Mouse (Mus musculus) cerebellum, postnatal 25 days (tissue): ENCODE measurements around the gene Gm4553.
"Not testable (repeated sequence)": the region's sequence is repeated elsewhere in the genome, so short reads cannot be mapped to it uniquely, and the experiment has no call there.

Experiments used
- DNase-seq, 2 experiments: peaks; one replicate each; pipeline ENCODE4 v3.0.0; 2021; ENCODE audit warnings: mixed read lengths in 2 of 2

Gm4553 gene

GRCm38 (mm10) chr7:142165639-142166038 lies at the start of gene Gm4553:
Gene Gm4553, minus strand, starts transcription at chr7:142165739.
- DNase-seq, result not testable (repeated sequence)

- not testable (repeated sequence) for DNase-seq
Measured at GRCm38 (mm10) chr7:142212136-142212535, 46.6 kb upstream of the Gm4553 start.

- DNase-seq, result no peak
Measured at GRCm38 (mm10) chr7:142211559-142211958, 46.0 kb upstream of the Gm4553 start, which contains the start of gene Gm7579. Gene Gm7579, plus strand, starts transcription at chr7:142211859.

GRCm38 (mm10) chr7:142206891-142207290 lies 41.4 kb upstream of the Gm4553 start:
- not testable (repeated sequence) for DNase-seq

- DNase-seq, result no peak
Measured at GRCm38 (mm10) chr7:142205488-142205887, 39.9 kb upstream of the Gm4553 start.

GRCm38 (mm10) chr7:142201064-142201463 lies 35.5 kb upstream of the Gm4553 start, which contains the start of gene Krtap5-3:
Gene Krtap5-3, plus strand, starts transcription at chr7:142201364.
- no peak for DNase-seq

GRCm38 (mm10) chr7:142198748-142199147 lies 33.2 kb upstream of the Gm4553 start:
- no peak for DNase-seq

- DNase-seq, result no peak
Measured at GRCm38 (mm10) chr7:142190289-142190688, 24.8 kb upstream of the Gm4553 start, which contains the start of gene Gm10153. Gene Gm10153, minus strand, starts transcription at chr7:142190389.

GRCm38 (mm10) chr7:142188156-142188555 lies 22.6 kb upstream of the Gm4553 start:
- DNase-seq, result no peak

GRCm38 (mm10) chr7:142181021-142181420 lies 15.5 kb upstream of the Gm4553 start:
- no peak for DNase-seq

- no peak for DNase-seq
Measured at GRCm38 (mm10) chr7:142178685-142179084, 13.1 kb upstream of the Gm4553 start.

GRCm38 (mm10) chr7:142175905-142176304 lies 10.4 kb upstream of the Gm4553 start, which contains the start of gene Krtap5-2:
Gene Krtap5-2, minus strand, starts transcription at chr7:142176005.
- not testable (repeated sequence) for DNase-seq

GRCm38 (mm10) chr7:142169836-142170235 lies 4.3 kb upstream of the Gm4553 start:
- DNase-seq, result no peak

- DNase-seq, result no peak
Measured at GRCm38 (mm10) chr7:142159366-142159765, 6.2 kb downstream of the Gm4553 start.

GRCm38 (mm10) chr7:142157013-142157412 lies 8.5 kb downstream of the Gm4553 start, which contains the start of gene Gm29735:
Gene Gm29735, minus strand, starts transcription at chr7:142157113.
- not testable (repeated sequence) for DNase-seq

- no peak for DNase-seq
Measured at GRCm38 (mm10) chr7:142155308-142155707, 10.2 kb downstream of the Gm4553 start.

GRCm38 (mm10) chr7:142152191-142152590 lies 13.3 kb downstream of the Gm4553 start:
- DNase-seq, result peak; percentile 5 to 10

GRCm38 (mm10) chr7:142148633-142149032 lies 16.9 kb downstream of the Gm4553 start:
- no peak for DNase-seq

GRCm38 (mm10) chr7:142146033-142146432 lies 19.5 kb downstream of the Gm4553 start:
- peak in 1 of 2 experiments; percentile 51 for DNase-seq

GRCm38 (mm10) chr7:142145413-142145940 lies 20.1 kb downstream of the Gm4553 start:
- no peak for DNase-seq

- DNase-seq, result no peak
Measured at GRCm38 (mm10) chr7:142144507-142144906, 21.0 kb downstream of the Gm4553 start, which contains the start of gene Gm45337. Gene Gm45337, minus strand, starts transcription at chr7:142144607.

- not testable (repeated sequence) for DNase-seq
Measured at GRCm38 (mm10) chr7:142143506-142144010, 22.0 kb downstream of the Gm4553 start.

- DNase-seq, result no peak
Measured at GRCm38 (mm10) chr7:142140696-142141095, 24.8 kb downstream of the Gm4553 start.

GRCm38 (mm10) chr7:142135934-142136333 lies 29.6 kb downstream of the Gm4553 start, which contains the start of gene Gm39115:
Gene Gm39115, minus strand, starts transcription at chr7:142136034.
- not testable (repeated sequence) for DNase-seq
